ENCODE assay signal across 33 mouse cellular contexts in genomic region chr8:67560953-67561352, GRCm38 (mm10). TPM values are rescaled to one million over a fixed set of nuclear protein-coding genes. Genes with fewer than 3 reads are reported as not detected.
DNase-seq lines count a peak whose midpoint lies in the region; ATAC-seq and TF ChIP-seq lines count a peak whose summit lies in the region.
"Had no signal": no experiment of that assay in that cellular context is flagged by ENCODE, and none has a peak within 500 bp of the region (broad histone marks: within the 10 kb centered on the region; RNA-seq: fewer than 3 reads in every experiment).

No protein-coding gene starts in this region.

- ATAC-seq in forebrain, postnatal 0 days: peak; percentile 20; the same call in 1 of the 2 replicates
- ATAC-seq in forebrain, embryonic 11.5 days (replicated peaks; ENCODE audit: low FRiP score): no peak
- ATAC-seq in liver, embryonic 12.5 days: peak; percentile 58; the same call in 1 of the 2 replicates
- peak; percentile 37; the same call in 1 of the 2 replicates for ATAC-seq in liver, embryonic 15.5 days (ENCODE audit: insufficient read depth)
- 0 out of 2 replicates have a peak, but pooled peaks have one; percentile 34 for ATAC-seq in megakaryocyte-erythroid progenitor cell, adult 5-6 weeks (replicated peaks; ENCODE audit: low FRiP score, low TSS enrichment, poor library complexity, severe bottlenecking)
- no peak for ATAC-seq in midbrain, embryonic 15.5 days (replicated peaks)
- ATAC-seq: activated CD4-positive, CD25-positive, alpha-beta regulatory T cell, adult 4 months; CD4-positive, CD25-positive, alpha-beta regulatory T cell, adult 4 months; forebrain, embryonic 13.5 days; forebrain, embryonic 15.5 days; Patski had no signal

- no peaks in the 10 kb centered on the region for H3K36me3 ChIP-seq in forebrain, postnatal 0 days (ENCODE audit: insufficient read depth)
- H3K36me3 ChIP-seq in forebrain, embryonic 11.5 days (ENCODE audit: control insufficient read depth, insufficient read depth, low read length): no peaks in the 10 kb centered on the region
- no peaks in the 10 kb centered on the region for H3K36me3 ChIP-seq in liver, embryonic 12.5 days
- H3K36me3 ChIP-seq in liver, embryonic 15.5 days (replicated peaks): no peaks in the 10 kb centered on the region
- H3K36me3 ChIP-seq in midbrain, embryonic 15.5 days (replicated peaks): no peaks in the 10 kb centered on the region
- H3K36me3 ChIP-seq: embryonic facial prominence, embryonic 13.5 days; embryonic facial prominence, embryonic 15.5 days; forebrain, embryonic 10.5 days; forebrain, embryonic 15.5 days; G1E had no signal

- H3K27me3 ChIP-seq in forebrain, postnatal 0 days (ENCODE audit: insufficient read depth, low read length): no peaks in the 10 kb centered on the region
- H3K27me3 ChIP-seq in forebrain, embryonic 11.5 days (ENCODE audit: control insufficient read depth, insufficient read depth, low read length): no peaks in the 10 kb centered on the region
- no peaks in the 10 kb centered on the region for H3K27me3 ChIP-seq in liver, embryonic 12.5 days (replicated peaks)
- H3K27me3 ChIP-seq in liver, embryonic 15.5 days: no peaks in the 10 kb centered on the region
- H3K27me3 ChIP-seq in midbrain, embryonic 15.5 days (replicated peaks): no peaks in the 10 kb centered on the region
- H3K27me3 ChIP-seq: CH12.LX; embryonic facial prominence, embryonic 13.5 days; embryonic facial prominence, embryonic 15.5 days; forebrain, embryonic 13.5 days; forebrain, embryonic 15.5 days; Patski had no signal

- H3K4me1 ChIP-seq in forebrain, postnatal 0 days (ENCODE audit: insufficient read depth): no peaks in the 10 kb centered on the region
- H3K4me1 ChIP-seq in forebrain, embryonic 11.5 days (replicated peaks; ENCODE audit: control insufficient read depth, insufficient read depth, low read length): no peaks in the 10 kb centered on the region
- H3K4me1 ChIP-seq in liver, embryonic 12.5 days: peaks cover 6% of the 10 kb centered on the region
- H3K4me1 ChIP-seq in liver, embryonic 15.5 days (replicated peaks): peaks cover 7% of the 10 kb centered on the region
- H3K4me1 ChIP-seq in midbrain, embryonic 15.5 days: no peaks in the 10 kb centered on the region
- H3K4me1 ChIP-seq: embryonic facial prominence, embryonic 13.5 days; embryonic facial prominence, embryonic 15.5 days; forebrain, embryonic 10.5 days; forebrain, embryonic 13.5 days; forebrain, embryonic 15.5 days had no signal

- TF ChIP-seq CTCF in forebrain, postnatal 0 days (IDR thresholded peaks at IDR 0.05; ENCODE audit: low read depth): no peak

- no peak overlapping the region for H3K27ac ChIP-seq in forebrain, postnatal 0 days (ENCODE audit: low read depth, low read length)
- no peak overlapping the region for H3K27ac ChIP-seq in forebrain, embryonic 11.5 days (ENCODE audit: low read depth, low read length)
- H3K27ac ChIP-seq in liver, embryonic 12.5 days: no peak overlapping the region
- no peak overlapping the region for H3K27ac ChIP-seq in liver, embryonic 15.5 days (replicated peaks)
- H3K27ac ChIP-seq in midbrain, embryonic 15.5 days: no peak overlapping the region
- H3K27ac ChIP-seq: embryonic facial prominence, embryonic 13.5 days; embryonic facial prominence, embryonic 15.5 days; forebrain, embryonic 10.5 days; forebrain, embryonic 13.5 days; forebrain, embryonic 15.5 days had no signal

- H3K9ac ChIP-seq in forebrain, postnatal 0 days: no peak overlapping the region
- no peak overlapping the region for H3K9ac ChIP-seq in forebrain, embryonic 11.5 days (ENCODE audit: low read length)
- no peak overlapping the region for H3K9ac ChIP-seq in liver, embryonic 12.5 days
- H3K9ac ChIP-seq in liver, embryonic 15.5 days: no peak overlapping the region
- no peak overlapping the region for H3K9ac ChIP-seq in midbrain, embryonic 15.5 days
- H3K9ac ChIP-seq: embryonic facial prominence, embryonic 13.5 days; embryonic facial prominence, embryonic 15.5 days; forebrain, embryonic 13.5 days; forebrain, embryonic 15.5 days had no signal

- no peaks in the 10 kb centered on the region for H3K9me3 ChIP-seq in forebrain, postnatal 0 days (ENCODE audit: low read length)
- H3K9me3 ChIP-seq in forebrain, embryonic 11.5 days (ENCODE audit: control insufficient read depth, low read length): no peaks in the 10 kb centered on the region
- H3K9me3 ChIP-seq in liver, embryonic 12.5 days (replicated peaks): no peaks in the 10 kb centered on the region
- no peaks in the 10 kb centered on the region for H3K9me3 ChIP-seq in liver, embryonic 15.5 days (replicated peaks)
- no peaks in the 10 kb centered on the region for H3K9me3 ChIP-seq in midbrain, embryonic 15.5 days
- H3K9me3 ChIP-seq: embryonic facial prominence, embryonic 13.5 days; embryonic facial prominence, embryonic 15.5 days; forebrain, embryonic 10.5 days; forebrain, embryonic 13.5 days; forebrain, embryonic 15.5 days had no signal

- 78% methylated on average over 2 of the region's 2 CpGs for WGBS in forebrain, postnatal 0 days
- WGBS in forebrain, embryonic 11.5 days: 92% methylated on average over 2 of the region's 2 CpGs
- 36% methylated on average over 2 of the region's 2 CpGs for WGBS in liver, embryonic 12.5 days (ENCODE audit: insufficient replicate concordance)
- WGBS in liver, embryonic 15.5 days (ENCODE audit: insufficient replicate concordance): 22% methylated on average over 2 of the region's 2 CpGs
- WGBS in midbrain, embryonic 15.5 days: 77% methylated on average over 2 of the region's 2 CpGs

- H3K4me3 ChIP-seq in forebrain, postnatal 0 days (ENCODE audit: low read depth, low read length): no peak overlapping the region
- H3K4me3 ChIP-seq in forebrain, embryonic 11.5 days (ENCODE audit: low read depth, low read length): no peak overlapping the region
- no peak overlapping the region for H3K4me3 ChIP-seq in liver, embryonic 12.5 days
- H3K4me3 ChIP-seq in liver, embryonic 15.5 days (replicated peaks): no peak overlapping the region
- no peak overlapping the region for H3K4me3 ChIP-seq in midbrain, embryonic 15.5 days
- H3K4me3 ChIP-seq: embryonic facial prominence, embryonic 13.5 days; embryonic facial prominence, embryonic 15.5 days; erythroblast, embryonic 14.5 days; forebrain, embryonic 10.5 days; forebrain, embryonic 13.5 days; forebrain, embryonic 15.5 days had no signal

- no peak overlapping the region for H3K4me2 ChIP-seq in forebrain, postnatal 0 days (ENCODE audit: low read depth)
- no peak overlapping the region for H3K4me2 ChIP-seq in forebrain, embryonic 11.5 days (ENCODE audit: low read depth, low read length, severe bottlenecking)
- no peak overlapping the region for H3K4me2 ChIP-seq in liver, embryonic 12.5 days
- H3K4me2 ChIP-seq in liver, embryonic 15.5 days: no peak overlapping the region
- H3K4me2 ChIP-seq in midbrain, embryonic 15.5 days: no peak overlapping the region
- H3K4me2 ChIP-seq: embryonic facial prominence, embryonic 13.5 days; embryonic facial prominence, embryonic 15.5 days; forebrain, embryonic 13.5 days; forebrain, embryonic 15.5 days had no signal

- no peak for DNase-seq in forebrain, postnatal 0 days
- no peak for DNase-seq in forebrain, embryonic 11.5 days (ENCODE audit: low spot score)
- DNase-seq in liver: no peak
- DNase-seq in adrenal gland, postnatal 36 days: no peak
- DNase-seq: adrenal gland, adult 8-10 months; adrenal gland, postnatal 14 days; B cell, adult 2 months; cerebellum, adult 11 months; cerebellum, adult 18-20 months; cerebellum, adult 8-10 months; cerebellum, adult 9-11 months; cerebellum, postnatal 14 days; cerebellum, postnatal 36 days; embryo, embryonic 11 days had no signal

RNA-seq across cellular contexts. Expression of gene Nat3, which starts 37.3 kb away (rescaled TPM):
- not detected in 2 replicates for total RNA-seq in forebrain, postnatal 0 days (2014; rRNA removed)
- not detected in 2 replicates for polyA plus RNA-seq in forebrain, postnatal 0 days (2015; fragmentation: Nextera tagmentation; extraction: Ambion mirVana)
- not detected in 2 replicates for polyA plus RNA-seq in forebrain, embryonic 11.5 days (2014; fragmentation: Nextera tagmentation; extraction: Ambion mirVana)
- not detected in 2 replicates for polyA plus RNA-seq in liver, embryonic 12.5 days (2016; fragmentation: Nextera tagmentation; extraction: Ambion mirVana)
- polyA plus RNA-seq in liver, embryonic 15.5 days (2015; fragmentation: Nextera tagmentation; extraction: Ambion mirVana): not detected in 2 replicates
- not detected in 2 replicates for total RNA-seq in megakaryocyte-erythroid progenitor cell, adult 5-6 weeks (2014; fragmentation: Nextera tagmentation)
- not detected in 2 replicates for total RNA-seq in megakaryocyte-erythroid progenitor cell, adult 5-6 weeks (2017)
- polyA plus RNA-seq in midbrain, embryonic 15.5 days (2015; fragmentation: Nextera tagmentation; extraction: Ambion mirVana): not detected in 2 replicates
- total RNA-seq in adrenal gland, postnatal 36 days (2021): not detected
- total RNA-seq: adrenal gland, adult 18-20 months; adrenal gland, adult 8-10 months; adrenal gland, postnatal 14 days; CH12.LX; common myeloid progenitor, adult 5-6 weeks; G1E had no signal
- polyA plus RNA-seq: activated CD4-positive, CD25-positive, alpha-beta regulatory T cell, adult 4 months; brain, embryonic 14.5 days; CD4-positive, CD25-positive, alpha-beta regulatory T cell, adult 4 months; embryonic facial prominence, embryonic 11.5 days; embryonic facial prominence, embryonic 13.5 days; embryonic facial prominence, embryonic 15.5 days; erythroblast, embryonic 14.5 days; forebrain, embryonic 10.5 days; forebrain, embryonic 13.5 days; forebrain, embryonic 15.5 days; G1E; Patski had no signal

Comparison
In these comparisons a context has a peak if more than half of its experiments do, and no peak if none do; other contexts are left out.
1. ATAC-seq: peak in forebrain, postnatal 0 days (single experiment), liver, embryonic 12.5 days (single experiment), liver, embryonic 15.5 days (single experiment) and megakaryocyte-erythroid progenitor cell, adult 5-6 weeks (single experiment); none in forebrain, embryonic 11.5 days (single experiment) and midbrain, embryonic 15.5 days (single experiment).